Mouse (Mus musculus): Measurements from ENCODE around the gene Fcgr2b. TPM values are rescaled to one million over a fixed set of nuclear protein-coding genes. Genes with fewer than 3 reads are reported as not detected.
A peak's percentile ranks its signal among the peaks of the same experiment; 100 is the strongest.
"Not testable (repeated sequence)": the region's sequence is repeated elsewhere in the genome, so short reads cannot be mapped to it uniquely, and the experiment has no call there.

Fcgr2b gene
- polyA plus RNA-seq, 1 experiment from 2014 or later = 1.4 TPM

DNA sequence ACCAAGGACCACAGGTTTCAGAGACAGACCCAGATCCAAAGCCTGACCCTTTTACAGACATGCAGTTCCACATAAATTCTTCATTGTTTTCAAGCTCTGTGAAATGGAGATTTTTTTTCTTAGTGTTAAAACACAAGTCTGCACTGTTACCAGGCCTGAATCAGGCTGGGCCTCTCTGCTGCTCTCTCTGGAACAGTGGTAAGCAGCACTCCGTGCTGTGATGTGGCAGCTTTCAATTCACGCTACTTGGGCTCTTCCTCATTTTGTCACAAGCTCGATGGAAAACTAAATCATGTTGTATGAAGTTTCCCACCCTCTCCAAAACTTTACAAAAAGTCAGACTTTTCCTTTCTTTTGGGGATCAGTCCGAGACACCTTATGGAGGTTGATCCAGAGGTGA is 6.7 kb upstream of the Fcgr2b start:
- H3K4me3 ChIP-seq (ENCODE audit: low read length) = no peak overlapping the region
- H3K4me2 ChIP-seq (replicated peaks; ENCODE audit: low read depth, low read length) = no peak overlapping the region
- H3K4me1 ChIP-seq (ENCODE audit: control insufficient read depth, insufficient read depth, low read length) = no peaks in the 10 kb centered on the region
- 75% methylated on average over 4 of the region's 4 CpGs for WGBS
- no peaks in the 10 kb centered on the region for H3K36me3 ChIP-seq (ENCODE audit: control insufficient read depth, insufficient read depth, low read length)
- no peaks in the 10 kb centered on the region for H3K27me3 ChIP-seq (ENCODE audit: control insufficient read depth, insufficient read depth, low read length)
- H3K9me3 ChIP-seq (ENCODE audit: control insufficient read depth, low read length) = no peaks in the 10 kb centered on the region
- no peak overlapping the region for H3K9ac ChIP-seq (ENCODE audit: low read depth, low read length)
- ATAC-seq (ENCODE audit: low FRiP score, low TSS enrichment) = no peak
- no peak overlapping the region for H3K27ac ChIP-seq (ENCODE audit: low read depth, low read length)

GRCm38 (mm10) chr1:170982301-170982700 is 6.0 kb upstream of the Fcgr2b start:
- ATAC-seq (ENCODE audit: low FRiP score, low TSS enrichment) = no peak
- WGBS = 75% methylated on average over 2 of the region's 2 CpGs

DNA sequence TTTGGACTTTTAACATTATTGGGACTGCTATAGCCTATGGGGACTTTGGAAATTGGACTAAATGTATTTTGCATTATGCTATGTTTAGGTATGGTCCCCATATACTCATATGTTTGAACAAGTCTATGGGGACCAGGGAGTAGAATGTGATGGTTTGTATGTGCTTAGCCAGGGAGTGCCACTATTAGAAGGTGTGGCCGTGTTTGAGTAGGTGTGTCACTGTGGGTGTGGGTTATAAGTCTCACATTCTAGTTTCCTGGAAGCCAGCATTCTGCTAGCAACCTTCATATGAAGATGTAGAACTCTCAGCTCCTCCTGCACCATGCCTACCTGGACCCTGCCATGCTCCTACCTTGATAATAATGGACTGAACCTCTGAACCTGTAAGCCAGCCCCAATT is 5.3 kb upstream of the Fcgr2b start:
- 84% methylated on average over 1 of the region's 1 CpGs for WGBS
- not testable (repeated sequence) for H3K9ac ChIP-seq (ENCODE audit: low read depth, low read length); H3K36me3 ChIP-seq (ENCODE audit: control insufficient read depth, insufficient read depth, low read length); ATAC-seq (ENCODE audit: low FRiP score, low TSS enrichment); H3K9me3 ChIP-seq (ENCODE audit: control insufficient read depth, low read length); H3K27ac ChIP-seq (ENCODE audit: low read depth, low read length); H3K4me1 ChIP-seq (ENCODE audit: control insufficient read depth, insufficient read depth, low read length); H3K27me3 ChIP-seq (ENCODE audit: control insufficient read depth, insufficient read depth, low read length); H3K4me2 ChIP-seq (replicated peaks; ENCODE audit: low read depth, low read length); H3K4me3 ChIP-seq (ENCODE audit: low read length)

More at GRCm38 (mm10) chr1:170982301-170982700, 6.0 kb upstream of the Fcgr2b start:
- no peaks in the 10 kb centered on the region for H3K4me1 ChIP-seq (ENCODE audit: control insufficient read depth, insufficient read depth, low read length)
- H3K9me3 ChIP-seq (ENCODE audit: control insufficient read depth, low read length) = no peaks in the 10 kb centered on the region
- H3K36me3 ChIP-seq (ENCODE audit: control insufficient read depth, insufficient read depth, low read length) = no peaks in the 10 kb centered on the region
- H3K9ac ChIP-seq (ENCODE audit: low read depth, low read length) = no peak overlapping the region
- H3K27me3 ChIP-seq (ENCODE audit: control insufficient read depth, insufficient read depth, low read length) = no peaks in the 10 kb centered on the region
- H3K4me2 ChIP-seq (replicated peaks; ENCODE audit: low read depth, low read length) = no peak overlapping the region
- no peak overlapping the region for H3K4me3 ChIP-seq (ENCODE audit: low read length)
- H3K27ac ChIP-seq (ENCODE audit: low read depth, low read length) = no peak overlapping the region

- H3K4me2 ChIP-seq (replicated peaks; ENCODE audit: low read depth, low read length) = no peak overlapping the region
- H3K4me1 ChIP-seq (ENCODE audit: control insufficient read depth, insufficient read depth, low read length) = no peaks in the 10 kb centered on the region
- no peaks in the 10 kb centered on the region for H3K36me3 ChIP-seq (ENCODE audit: control insufficient read depth, insufficient read depth, low read length)
- H3K4me3 ChIP-seq (ENCODE audit: low read length) = no peak overlapping the region
- no peaks in the 10 kb centered on the region for H3K27me3 ChIP-seq (ENCODE audit: control insufficient read depth, insufficient read depth, low read length)
- H3K9ac ChIP-seq (ENCODE audit: low read depth, low read length) = no peak overlapping the region
- H3K9me3 ChIP-seq (ENCODE audit: control insufficient read depth, low read length) = no peaks in the 10 kb centered on the region
- WGBS = 87% methylated on average over 4 of the region's 4 CpGs
- ATAC-seq (ENCODE audit: low FRiP score, low TSS enrichment) = no peak
- no peak overlapping the region for H3K27ac ChIP-seq (ENCODE audit: low read depth, low read length)
These were observed 2.3 kb upstream of the Fcgr2b start for GRCm38 (mm10) chr1:170978601-170979000.

- no peaks in the 10 kb centered on the region for H3K4me1 ChIP-seq (ENCODE audit: control insufficient read depth, insufficient read depth, low read length)
- ATAC-seq (ENCODE audit: low FRiP score, low TSS enrichment) = 0 out of 2 replicates have a peak, but pooled peaks have one; percentile 43
- H3K9ac ChIP-seq (ENCODE audit: low read depth, low read length) = no peak overlapping the region
- H3K27me3 ChIP-seq (ENCODE audit: control insufficient read depth, insufficient read depth, low read length) = no peaks in the 10 kb centered on the region
- no peaks in the 10 kb centered on the region for H3K9me3 ChIP-seq (ENCODE audit: control insufficient read depth, low read length)
- no peak overlapping the region for H3K4me2 ChIP-seq (replicated peaks; ENCODE audit: low read depth, low read length)
- no peak overlapping the region for H3K4me3 ChIP-seq (ENCODE audit: low read length)
- no peaks in the 10 kb centered on the region for H3K36me3 ChIP-seq (ENCODE audit: control insufficient read depth, insufficient read depth, low read length)
- 56% methylated on average over 7 of the region's 7 CpGs for WGBS
- no peak overlapping the region for H3K27ac ChIP-seq (ENCODE audit: low read depth, low read length)
These were observed 591 bp downstream of the Fcgr2b start for GRCm38 (mm10) chr1:170975751-170976161.

GRCm38 (mm10) chr1:170975350-170975749 is 997 bp downstream of the Fcgr2b start:
- WGBS = 76% methylated on average over 2 of the region's 2 CpGs
- not testable (repeated sequence) for H3K4me1 ChIP-seq (ENCODE audit: control insufficient read depth, insufficient read depth, low read length); H3K4me2 ChIP-seq (replicated peaks; ENCODE audit: low read depth, low read length); H3K9me3 ChIP-seq (ENCODE audit: control insufficient read depth, low read length); H3K27ac ChIP-seq (ENCODE audit: low read depth, low read length); H3K27me3 ChIP-seq (ENCODE audit: control insufficient read depth, insufficient read depth, low read length); ATAC-seq (ENCODE audit: low FRiP score, low TSS enrichment); H3K4me3 ChIP-seq (ENCODE audit: low read length); H3K36me3 ChIP-seq (ENCODE audit: control insufficient read depth, insufficient read depth, low read length); H3K9ac ChIP-seq (ENCODE audit: low read depth, low read length)

DNA sequence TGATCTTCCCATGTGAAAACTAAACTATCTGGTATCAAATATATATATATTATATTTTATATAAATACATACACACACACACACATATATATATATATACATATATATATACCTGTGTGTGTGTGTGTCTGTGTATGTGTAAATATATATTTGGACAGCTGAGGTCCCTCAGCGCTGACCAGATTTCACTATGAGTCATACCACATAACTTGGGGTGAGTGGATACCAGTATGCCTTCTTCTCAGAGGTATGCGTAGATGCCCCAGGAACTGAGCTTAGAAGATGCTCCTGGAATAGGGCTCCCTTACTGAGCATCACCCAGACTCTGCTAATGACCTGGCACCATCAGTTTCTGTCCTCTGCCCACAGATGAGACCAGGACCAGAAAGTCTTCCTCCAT is 1.6 kb downstream of the Fcgr2b start:
- ATAC-seq (ENCODE audit: low FRiP score, low TSS enrichment) = no peak
- Histone ChIP-seq H3K36me3 (ENCODE audit: control insufficient read depth, insufficient read depth, low read length) (no peaks in the 10 kb centered on the region), H3K4me1 (ENCODE audit: control insufficient read depth, insufficient read depth, low read length) (no peaks in the 10 kb centered on the region), H3K4me2 (replicated peaks; ENCODE audit: low read depth, low read length) (no peak overlapping the region), H3K9me3 (ENCODE audit: control insufficient read depth, low read length) (no peaks in the 10 kb centered on the region), H3K27me3 (ENCODE audit: control insufficient read depth, insufficient read depth, low read length) (no peaks in the 10 kb centered on the region), H3K27ac (ENCODE audit: low read depth, low read length) (no peak overlapping the region), H3K9ac (ENCODE audit: low read depth, low read length) (no peak overlapping the region), H3K4me3 (ENCODE audit: low read length) (no peak overlapping the region)
- WGBS = 93% methylated on average over 2 of the region's 2 CpGs

DNA sequence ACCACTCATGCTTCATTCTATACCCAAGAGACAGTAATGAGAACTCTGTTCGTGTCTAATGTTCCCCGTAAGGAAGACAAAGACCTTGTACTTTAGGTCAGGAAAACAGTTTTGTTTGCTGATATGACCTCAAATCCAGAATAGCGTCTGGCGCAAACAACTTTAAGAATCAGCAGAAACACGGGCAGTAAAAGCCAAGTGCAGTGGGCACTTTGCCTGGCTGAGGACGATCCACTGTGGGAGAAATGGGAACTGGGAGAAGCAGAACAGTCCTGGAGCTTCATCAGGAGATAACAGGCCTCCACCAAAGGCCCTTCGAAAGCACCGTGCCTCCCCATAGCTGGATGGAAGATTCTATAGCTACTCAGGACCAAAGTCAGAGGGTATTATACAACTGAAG is 2.2 kb downstream of the Fcgr2b start:
- no peak overlapping the region for H3K4me3 ChIP-seq (ENCODE audit: low read length)
- no peak overlapping the region for H3K4me2 ChIP-seq (replicated peaks; ENCODE audit: low read depth, low read length)
- H3K27me3 ChIP-seq (ENCODE audit: control insufficient read depth, insufficient read depth, low read length) = no peaks in the 10 kb centered on the region
- no peaks in the 10 kb centered on the region for H3K36me3 ChIP-seq (ENCODE audit: control insufficient read depth, insufficient read depth, low read length)
- no peaks in the 10 kb centered on the region for H3K9me3 ChIP-seq (ENCODE audit: control insufficient read depth, low read length)
- WGBS = 82% methylated on average over 8 of the region's 8 CpGs
- no peaks in the 10 kb centered on the region for H3K4me1 ChIP-seq (ENCODE audit: control insufficient read depth, insufficient read depth, low read length)
- H3K9ac ChIP-seq (ENCODE audit: low read depth, low read length) = no peak overlapping the region
- H3K27ac ChIP-seq (ENCODE audit: low read depth, low read length) = no peak overlapping the region
- no peak for ATAC-seq (ENCODE audit: low FRiP score, low TSS enrichment)

- no peak for ATAC-seq (ENCODE audit: low FRiP score, low TSS enrichment)
- Histone ChIP-seq H3K4me2 (replicated peaks; ENCODE audit: low read depth, low read length) (no peak overlapping the region), H3K4me3 (ENCODE audit: low read length) (no peak overlapping the region), H3K4me1 (ENCODE audit: control insufficient read depth, insufficient read depth, low read length) (no peaks in the 10 kb centered on the region), H3K9ac (ENCODE audit: low read depth, low read length) (no peak overlapping the region), H3K27me3 (ENCODE audit: control insufficient read depth, insufficient read depth, low read length) (no peaks in the 10 kb centered on the region), H3K27ac (ENCODE audit: low read depth, low read length) (no peak overlapping the region), H3K9me3 (ENCODE audit: control insufficient read depth, low read length) (no peaks in the 10 kb centered on the region), H3K36me3 (ENCODE audit: control insufficient read depth, insufficient read depth, low read length) (no peaks in the 10 kb centered on the region)
- 83% methylated on average over 4 of the region's 4 CpGs for WGBS
These were observed 3.4 kb downstream of the Fcgr2b start for GRCm38 (mm10) chr1:170972936-170973335.

- no peak overlapping the region for H3K27ac ChIP-seq (ENCODE audit: low read depth, low read length)
- H3K36me3 ChIP-seq (ENCODE audit: control insufficient read depth, insufficient read depth, low read length) = no peaks in the 10 kb centered on the region
- 83% methylated on average over 6 of the region's 6 CpGs for WGBS
- ATAC-seq (ENCODE audit: low FRiP score, low TSS enrichment) = no peak
- H3K9ac ChIP-seq (ENCODE audit: low read depth, low read length) = no peak overlapping the region
- H3K27me3 ChIP-seq (ENCODE audit: control insufficient read depth, insufficient read depth, low read length) = no peaks in the 10 kb centered on the region
- H3K4me3 ChIP-seq (ENCODE audit: low read length) = no peak overlapping the region
- H3K9me3 ChIP-seq (ENCODE audit: control insufficient read depth, low read length) = no peaks in the 10 kb centered on the region
- no peak overlapping the region for H3K4me2 ChIP-seq (replicated peaks; ENCODE audit: low read depth, low read length)
- no peaks in the 10 kb centered on the region for H3K4me1 ChIP-seq (ENCODE audit: control insufficient read depth, insufficient read depth, low read length)
These were observed 3.9 kb downstream of the Fcgr2b start for GRCm38 (mm10) chr1:170972494-170972893.

All from kidney, embryonic 14.5 days (tissue).